Mouse (Mus musculus): ENCODE data around the gene Bcl2l13.
"Not testable (repeated sequence)": the region's sequence is repeated elsewhere in the genome, so short reads cannot be mapped to it uniquely, and the experiment has no call there.

Gene Bcl2l13

DNA sequence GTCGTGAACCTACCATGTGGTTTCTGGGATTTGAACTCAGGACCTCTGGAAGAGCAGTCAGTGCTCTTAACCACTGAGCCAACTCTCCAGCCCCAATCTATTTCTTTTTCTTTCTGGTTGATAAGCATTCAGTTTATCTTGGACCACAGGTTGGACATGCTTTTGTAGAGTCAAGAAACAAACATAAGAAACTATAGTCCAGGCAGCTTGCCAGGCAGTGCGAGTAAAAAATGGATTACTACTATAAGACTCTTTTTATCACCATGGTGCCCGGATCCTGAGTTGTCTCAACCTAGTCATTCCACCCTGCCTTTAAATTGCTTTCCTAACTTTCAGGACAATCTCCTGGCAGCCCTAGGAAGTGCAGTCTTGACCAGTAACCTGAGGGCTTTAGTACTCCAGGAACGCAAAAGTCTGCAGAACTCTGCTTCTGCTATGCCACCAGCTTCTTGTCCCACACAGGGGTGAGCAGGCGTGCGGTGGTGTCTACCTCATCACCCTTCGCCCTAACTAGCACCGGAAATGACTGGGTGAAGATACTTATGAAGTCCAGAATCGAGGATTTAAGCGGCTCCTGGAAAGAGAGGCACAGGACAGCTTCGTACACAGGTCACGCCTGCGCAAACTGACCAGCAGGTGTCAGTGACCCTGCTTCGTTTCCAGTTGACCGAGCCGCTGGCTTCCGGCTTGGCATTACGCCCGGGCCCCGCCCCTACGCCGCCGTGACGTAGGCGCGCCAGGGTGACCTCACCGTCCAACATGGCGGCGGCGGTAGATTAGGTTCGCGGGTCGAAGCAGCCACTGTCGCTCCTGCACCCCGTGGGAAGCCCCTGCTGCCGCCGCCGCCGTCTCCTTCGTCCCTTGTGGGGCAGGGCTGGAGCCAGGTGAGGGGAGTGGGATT lies at the start of gene Bcl2l13:
Gene Bcl2l13, plus strand, starts transcription at position 739 of the 901 bp plus-strand sequence.
- DNase-seq (ENCODE audit: low read depth, low spot score) = peak; percentile 91

DNA sequence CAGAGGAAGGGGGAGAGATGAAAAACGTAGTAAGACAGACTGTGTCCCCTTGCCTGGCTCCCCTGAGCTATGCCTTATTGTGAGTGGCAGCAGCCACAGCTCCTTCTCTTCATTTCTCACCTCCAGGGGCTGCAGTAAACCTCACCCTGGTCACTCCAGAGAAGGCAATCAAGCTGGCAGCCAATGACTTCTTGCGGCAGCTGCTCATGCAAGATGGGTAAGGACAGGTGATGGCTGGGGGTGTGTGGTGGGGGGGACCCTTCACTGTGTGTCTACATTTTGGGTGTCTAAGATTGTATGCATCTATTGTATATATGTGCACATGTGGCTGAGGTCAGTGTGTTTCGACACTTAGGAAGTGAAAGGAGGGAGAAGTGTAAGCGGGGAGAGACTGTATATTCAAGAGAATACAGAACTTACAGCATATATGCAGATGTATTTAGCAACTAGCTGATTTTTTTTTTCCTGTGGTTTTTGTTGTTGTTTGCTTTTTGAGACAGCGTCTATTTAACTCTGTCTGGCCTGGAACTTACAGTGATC lies 47.9 kb upstream of the Bcl2l13 start:
- DNase-seq (ENCODE audit: low read depth, low spot score) = no peak

DNA sequence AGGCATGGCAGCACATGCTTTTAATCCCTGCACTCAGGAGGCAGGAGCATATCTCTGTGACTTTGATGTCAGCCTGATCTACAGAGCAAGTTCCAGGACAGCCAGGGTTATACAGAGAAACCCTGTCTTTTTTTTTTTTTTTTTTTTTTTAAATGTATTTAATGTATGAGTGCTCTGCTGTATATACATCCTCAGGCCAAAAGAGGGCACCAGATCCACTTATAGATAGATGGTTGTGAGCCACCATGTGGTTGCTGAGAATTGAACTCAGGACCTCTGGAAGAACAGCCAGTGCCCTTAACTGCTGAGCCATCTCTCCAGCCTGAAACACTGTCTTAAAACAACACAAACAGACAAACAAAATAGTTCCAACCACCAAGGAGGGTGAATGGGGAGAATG lies 47.1 kb upstream of the Bcl2l13 start:
- peak; percentile 62 for DNase-seq (ENCODE audit: low read depth, low spot score)

DNA sequence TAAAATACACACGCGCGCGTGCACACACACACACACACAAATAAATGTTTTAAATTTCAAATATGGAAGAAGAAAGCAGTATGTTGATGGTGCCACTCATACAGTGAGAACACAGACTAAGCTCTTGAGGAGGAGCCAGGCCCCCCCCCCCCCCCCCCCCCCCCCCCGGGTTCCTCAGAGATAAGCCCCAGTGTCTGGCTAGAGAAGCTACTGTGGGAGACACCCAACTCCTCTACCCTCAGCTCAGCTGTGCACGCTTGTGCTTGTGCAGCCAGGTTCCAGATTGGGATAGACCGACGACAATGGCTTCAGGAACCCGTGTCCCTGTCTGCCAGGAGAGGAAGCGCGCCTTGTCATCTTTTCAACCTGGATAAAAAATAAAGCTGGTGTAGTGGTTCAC lies 45.9 kb upstream of the Bcl2l13 start:
- DNase-seq (ENCODE audit: low read depth, low spot score) = no peak

DNA sequence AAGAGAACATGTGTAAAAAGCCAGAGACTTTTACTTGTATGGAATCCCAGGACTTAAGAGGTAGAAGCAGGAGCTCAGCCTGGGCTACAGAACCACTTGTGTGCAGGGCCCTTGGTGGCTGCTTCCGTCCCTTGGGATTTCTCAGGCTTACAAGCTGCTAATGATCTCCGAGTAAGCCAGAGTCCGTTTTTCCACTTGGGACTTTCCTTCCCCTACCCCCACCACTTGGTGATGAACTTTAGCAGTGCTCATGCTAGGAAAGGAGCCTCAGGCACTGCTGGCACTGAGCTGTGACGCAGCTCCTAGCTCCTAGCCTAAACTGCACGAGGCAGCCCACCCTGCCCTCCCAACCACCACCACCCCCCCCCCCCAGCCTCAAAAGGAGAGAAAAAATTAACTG lies 45.3 kb upstream of the Bcl2l13 start:
- no peak for DNase-seq (ENCODE audit: low read depth, low spot score)

DNA sequence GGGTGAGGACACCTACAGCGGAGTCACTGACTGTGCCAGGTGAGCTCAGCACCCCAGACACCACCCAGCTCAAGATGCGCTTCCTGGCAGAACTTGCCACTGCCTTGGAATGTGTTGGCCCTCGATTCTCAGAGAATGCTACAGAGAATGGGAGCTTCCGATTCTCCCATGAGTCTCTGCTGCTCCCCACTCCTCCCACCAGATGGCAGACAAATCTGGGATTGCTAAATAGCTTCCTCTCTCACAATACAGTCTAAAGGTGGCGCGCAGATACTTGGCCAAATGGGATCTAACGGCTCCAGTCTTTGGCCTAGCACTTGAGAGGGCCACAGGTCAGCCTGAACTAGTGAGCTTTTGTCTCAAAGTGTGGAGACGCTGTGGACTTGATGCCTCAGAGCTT lies 43.1 kb upstream of the Bcl2l13 start:
- no peak for DNase-seq (ENCODE audit: low read depth, low spot score)

DNA sequence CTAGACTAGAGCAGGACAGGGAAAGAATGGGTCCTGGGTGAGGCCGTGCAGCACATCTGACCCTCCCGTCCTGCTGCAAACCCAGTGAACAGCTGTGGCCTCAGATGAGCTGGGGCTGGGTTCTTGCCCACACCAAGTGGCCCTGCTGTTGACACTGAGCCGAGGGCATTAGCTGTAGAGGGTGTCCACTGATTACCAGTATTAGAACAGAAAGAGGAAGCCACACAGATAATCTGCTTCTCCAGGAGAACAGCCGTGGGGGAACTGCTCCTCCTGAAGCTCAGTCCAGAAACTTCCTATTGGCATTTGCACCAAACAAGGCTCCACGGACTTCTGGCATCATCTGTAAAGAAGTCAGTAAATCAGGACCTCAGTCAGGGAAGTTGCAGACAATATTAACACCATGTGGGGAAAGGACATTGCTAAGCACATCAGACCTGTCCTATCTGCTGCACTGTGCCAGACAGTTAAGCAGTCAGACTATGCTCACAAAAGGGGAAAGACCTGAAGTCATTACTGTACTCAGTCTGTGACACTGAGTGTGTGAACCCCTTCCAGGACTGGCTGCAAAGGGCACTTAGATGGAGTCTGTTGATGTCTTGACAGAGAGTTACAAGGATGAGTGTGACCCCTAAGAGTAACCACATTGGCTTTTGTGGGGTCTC lies 40.5 kb upstream of the Bcl2l13 start:
- no peak for DNase-seq (ENCODE audit: low read depth, low spot score)

DNA sequence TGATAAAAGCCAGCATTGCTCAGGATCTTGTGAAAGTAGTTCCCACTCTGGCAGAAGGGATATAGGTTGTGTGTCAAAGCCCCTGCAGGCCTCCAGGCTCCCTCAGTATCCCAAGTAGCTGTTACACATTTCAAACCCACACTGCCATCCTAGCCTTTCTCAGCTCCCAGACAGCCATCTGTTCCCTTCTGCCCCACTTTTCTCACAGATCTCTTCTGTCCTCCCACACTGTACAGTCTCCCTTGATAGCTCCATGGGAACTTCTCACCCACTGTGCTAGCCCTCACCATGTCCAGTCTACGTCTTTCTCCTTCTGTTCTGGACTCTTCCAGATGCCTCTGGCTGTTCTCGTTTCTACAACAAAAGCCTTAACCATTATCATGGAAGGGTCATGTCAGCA lies 39.9 kb upstream of the Bcl2l13 start:
- no peak for DNase-seq (ENCODE audit: low read depth, low spot score)

DNA sequence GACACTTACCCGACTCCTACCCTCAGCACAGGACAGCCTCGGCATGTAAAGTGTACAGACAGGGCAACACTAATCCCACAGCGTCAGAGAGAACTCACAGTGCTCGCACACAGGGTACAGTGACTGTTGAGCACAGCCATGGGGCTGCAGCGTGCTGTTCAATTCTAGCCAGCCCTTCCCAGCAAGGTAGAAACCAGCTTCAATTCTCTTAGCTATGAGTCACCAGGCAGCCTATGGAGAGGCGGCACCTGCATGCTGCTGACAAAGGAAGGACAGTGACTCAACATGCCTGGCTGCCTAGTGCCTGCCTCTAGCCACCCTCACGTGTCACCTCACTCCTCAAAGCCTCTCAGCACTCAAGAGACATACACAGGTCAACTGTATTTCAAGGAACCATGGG lies 38.0 kb upstream of the Bcl2l13 start:
- no peak for DNase-seq (ENCODE audit: low read depth, low spot score)

DNA sequence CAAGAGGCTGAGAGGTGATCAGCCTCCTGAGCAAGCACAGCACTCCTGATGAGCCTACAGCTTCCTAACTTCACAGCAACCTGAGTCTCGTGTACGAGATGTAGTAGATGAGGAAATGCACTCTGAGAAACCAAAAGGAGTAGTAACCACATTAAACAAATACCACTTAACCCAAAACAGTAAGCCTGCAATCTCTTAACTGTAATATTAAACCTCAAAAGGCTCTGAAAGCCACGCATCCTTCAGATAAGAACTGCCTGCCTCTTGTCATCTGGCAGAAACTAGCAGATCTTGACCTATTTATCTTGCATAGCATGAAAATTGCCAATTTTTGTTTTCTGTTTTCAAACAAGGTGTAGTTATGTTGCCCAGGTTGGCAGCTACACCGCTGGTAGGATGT lies 37.1 kb upstream of the Bcl2l13 start:
- DNase-seq (ENCODE audit: low read depth, low spot score) = peak; percentile 28

DNA sequence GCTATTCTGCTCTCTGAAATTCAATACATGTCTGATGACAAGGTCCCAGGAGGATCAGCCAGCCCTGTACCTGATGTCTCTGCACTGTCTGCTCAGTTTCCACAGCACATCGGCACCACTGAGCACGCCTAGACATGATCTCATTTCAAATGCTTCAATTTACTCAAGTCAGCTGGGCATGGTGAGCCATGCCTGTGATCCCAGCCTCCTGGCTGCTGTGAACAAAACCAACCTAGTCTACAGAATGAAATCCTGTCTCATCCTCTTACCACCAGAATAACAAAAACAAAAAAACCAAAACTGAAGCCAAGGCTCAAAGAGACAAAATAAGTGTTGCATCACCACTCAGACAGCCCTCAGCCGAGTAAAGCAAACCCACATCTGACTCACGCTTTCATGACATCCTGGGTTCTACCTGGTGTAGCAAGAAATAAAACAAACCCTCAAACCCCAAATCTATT lies 36.4 kb upstream of the Bcl2l13 start:
- DNase-seq (ENCODE audit: low read depth, low spot score) = peak; percentile 57

DNA sequence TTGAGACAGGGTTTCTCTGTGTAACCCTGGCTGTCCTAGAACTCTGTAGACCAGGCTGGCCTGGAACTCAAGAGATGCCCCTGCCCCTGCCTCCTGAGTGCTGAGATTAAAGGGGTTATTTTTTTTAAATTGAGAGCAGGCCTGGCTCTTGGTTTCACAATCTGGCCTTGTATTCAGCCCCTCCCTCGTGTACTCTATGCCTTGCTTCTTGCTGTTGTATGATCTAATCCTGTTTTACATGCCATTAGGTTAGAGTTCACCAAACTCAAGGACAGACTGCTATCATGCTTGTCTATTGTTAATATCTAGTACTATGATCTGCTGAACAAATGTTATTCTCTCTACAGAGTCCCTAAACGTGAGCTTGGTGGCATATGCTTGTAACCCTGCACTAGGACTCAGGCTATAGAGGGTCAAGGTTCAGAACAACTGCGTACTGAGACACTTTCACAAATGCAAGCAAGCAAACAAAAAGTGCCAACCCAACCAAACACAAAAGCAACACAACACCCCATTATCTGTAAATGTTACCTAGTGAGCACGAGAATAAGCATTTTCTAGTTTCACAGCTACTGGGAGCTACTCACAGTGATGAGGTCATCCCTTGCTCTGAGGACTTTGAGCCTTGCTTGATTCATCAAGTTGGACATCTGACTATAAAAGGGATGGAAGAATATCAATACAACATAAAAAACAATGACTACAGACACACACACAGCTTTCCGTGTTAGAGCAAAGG lies 28.8 kb upstream of the Bcl2l13 start:
- DNase-seq (ENCODE audit: low read depth, low spot score) = no peak

DNA sequence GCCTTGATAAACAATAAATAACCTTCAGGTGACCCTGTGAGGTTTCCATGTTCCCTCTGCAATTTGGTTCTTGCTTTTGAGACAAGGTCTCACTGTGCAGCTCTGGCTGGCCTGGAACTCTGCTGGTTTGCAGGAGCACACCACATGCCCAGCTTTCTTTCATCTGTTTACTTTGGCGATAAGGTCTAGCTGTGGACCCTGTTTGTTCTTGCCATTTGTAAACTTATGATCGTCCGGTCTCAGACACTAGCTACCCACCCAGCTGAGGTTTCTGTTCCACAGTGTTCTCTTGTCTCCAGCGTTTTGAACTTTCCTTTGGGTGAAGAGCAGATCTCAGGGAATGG lies 28.3 kb upstream of the Bcl2l13 start:
- no peak for DNase-seq (ENCODE audit: low read depth, low spot score)

DNA sequence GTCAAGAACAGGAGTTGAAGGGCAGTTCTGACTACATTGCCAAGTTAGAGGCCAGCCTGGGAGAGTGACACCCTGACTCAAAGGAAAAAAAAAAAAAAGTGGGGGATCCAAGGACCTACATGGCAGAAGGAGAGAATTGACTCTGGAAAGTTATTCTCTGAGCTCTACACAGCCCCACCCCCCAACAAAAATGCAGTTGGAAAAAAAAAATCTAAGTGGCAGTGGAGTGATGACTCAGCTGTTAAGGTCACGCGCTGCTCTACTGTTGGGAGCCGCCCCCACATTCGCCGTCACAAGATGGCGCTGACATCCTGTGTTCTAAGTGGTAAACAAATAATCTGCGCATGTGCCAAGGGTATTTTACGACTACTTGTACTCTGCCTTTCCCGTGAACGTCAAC lies 24.0 kb upstream of the Bcl2l13 start:
- DNase-seq (ENCODE audit: low read depth, low spot score) = not testable (repeated sequence)

DNA sequence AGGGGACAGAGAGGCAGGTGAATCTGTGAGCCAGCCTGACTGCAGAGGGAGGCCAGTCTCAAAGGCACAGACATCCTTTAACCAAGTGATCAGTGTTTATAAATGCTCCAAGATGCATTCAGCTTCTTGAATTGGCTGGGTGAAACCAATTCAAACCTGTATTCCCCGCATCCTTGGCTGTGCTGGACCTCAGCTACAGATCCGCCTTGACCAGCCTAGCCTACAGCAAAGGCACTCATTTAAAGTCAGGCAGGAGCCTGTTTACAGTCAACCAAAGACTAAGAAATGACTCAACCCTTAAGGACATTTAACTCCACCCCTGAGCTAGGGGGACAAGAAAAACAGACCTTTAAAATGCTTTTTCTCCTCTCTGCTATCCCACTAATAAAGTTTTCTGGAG lies 16.7 kb upstream of the Bcl2l13 start:
- no peak for DNase-seq (ENCODE audit: low read depth, low spot score)

DNA sequence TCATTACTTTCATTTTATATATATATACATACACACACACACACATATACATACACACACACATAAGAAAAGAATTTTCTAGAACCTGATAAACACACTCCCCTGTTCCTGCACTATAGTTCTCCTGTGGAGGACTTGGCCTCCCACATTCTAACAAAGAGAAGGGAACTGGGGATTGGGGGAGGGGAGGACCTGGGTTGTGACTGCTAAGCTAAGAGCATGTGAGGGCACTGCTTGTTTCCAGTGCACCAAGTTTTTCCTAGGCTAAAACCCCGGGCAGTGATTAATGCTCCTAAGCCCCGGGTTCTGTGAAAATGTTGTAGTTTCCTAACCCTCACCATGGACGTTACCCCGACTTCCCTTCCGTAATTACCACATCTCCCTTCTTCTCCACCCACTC lies 15.9 kb upstream of the Bcl2l13 start:
- no peak for DNase-seq (ENCODE audit: low read depth, low spot score)

DNA sequence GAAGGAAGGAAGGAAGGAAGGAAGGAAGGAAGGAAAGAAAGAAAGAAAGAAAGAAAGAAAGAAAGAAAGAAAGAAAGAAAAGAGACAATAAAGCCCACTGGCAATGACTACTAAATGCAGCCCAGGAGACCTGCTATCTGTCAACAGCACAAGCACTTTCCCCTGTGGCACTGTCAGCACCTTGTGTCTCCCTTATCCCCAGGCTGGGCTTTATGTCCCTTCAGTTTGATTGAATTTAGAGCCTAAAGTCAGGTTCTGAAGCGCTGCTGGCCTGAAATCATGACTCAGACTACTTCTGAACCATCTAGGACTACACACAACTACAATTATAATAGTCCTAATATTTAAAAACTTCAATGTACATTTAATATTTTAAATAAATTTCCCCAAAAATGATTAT lies 15.1 kb upstream of the Bcl2l13 start:
- no peak for DNase-seq (ENCODE audit: low read depth, low spot score)

DNA sequence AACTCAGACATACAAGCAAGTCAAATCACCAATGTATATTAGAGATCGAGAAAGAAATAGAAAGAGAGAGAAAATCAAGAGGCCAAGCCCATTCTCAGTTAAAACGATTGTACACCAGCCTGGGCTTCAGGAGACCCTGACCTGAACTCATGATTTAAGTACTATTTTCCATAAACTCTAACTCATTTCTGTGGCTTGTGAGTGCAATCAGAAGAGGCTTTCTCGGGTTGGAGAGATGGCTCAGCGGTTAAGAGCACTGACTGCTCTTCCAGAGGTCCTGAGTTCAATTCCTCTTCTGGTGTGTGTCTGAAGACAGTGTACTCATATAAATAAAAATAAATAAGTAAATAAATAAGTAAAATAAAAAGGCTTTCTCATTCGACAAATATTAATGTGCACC lies 14.3 kb upstream of the Bcl2l13 start:
- no peak for DNase-seq (ENCODE audit: low read depth, low spot score)

DNA sequence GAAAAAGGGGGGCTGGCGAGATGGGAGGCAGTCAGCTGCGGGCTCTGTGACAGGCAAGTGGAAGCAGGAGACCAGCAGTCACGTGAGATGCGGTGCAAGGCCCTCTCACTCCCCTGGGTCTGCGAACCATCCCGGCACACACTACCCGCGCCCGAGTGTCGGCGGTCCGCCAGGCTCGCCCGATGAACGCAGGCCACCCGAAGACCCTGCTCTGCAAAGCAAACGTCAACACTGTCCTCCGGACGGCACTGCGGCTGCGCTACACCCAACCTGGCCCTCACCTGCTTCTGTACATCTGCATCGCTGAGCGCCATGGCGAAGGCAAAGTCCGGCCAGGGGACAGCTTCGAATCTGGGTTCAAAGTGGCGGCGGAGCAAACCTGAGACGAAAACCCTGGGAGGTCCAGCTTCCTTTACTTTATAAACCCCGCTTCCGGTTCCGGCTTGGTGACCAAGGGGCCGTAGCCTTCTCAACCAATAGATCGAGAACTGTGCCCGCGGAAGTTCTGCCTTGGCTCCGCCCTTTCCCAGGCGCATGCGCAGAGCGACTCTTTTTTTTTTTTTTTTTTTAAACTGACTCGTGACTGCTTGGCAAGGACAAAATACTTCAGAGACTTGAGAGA lies 13.6 kb upstream of the Bcl2l13 start, which contains the start of gene Atp6v1e1:
Gene Atp6v1e1, minus strand, starts transcription at position 487 of the 622 bp plus-strand sequence.
- peak; percentile 96 for DNase-seq (ENCODE audit: low read depth, low spot score)

DNA sequence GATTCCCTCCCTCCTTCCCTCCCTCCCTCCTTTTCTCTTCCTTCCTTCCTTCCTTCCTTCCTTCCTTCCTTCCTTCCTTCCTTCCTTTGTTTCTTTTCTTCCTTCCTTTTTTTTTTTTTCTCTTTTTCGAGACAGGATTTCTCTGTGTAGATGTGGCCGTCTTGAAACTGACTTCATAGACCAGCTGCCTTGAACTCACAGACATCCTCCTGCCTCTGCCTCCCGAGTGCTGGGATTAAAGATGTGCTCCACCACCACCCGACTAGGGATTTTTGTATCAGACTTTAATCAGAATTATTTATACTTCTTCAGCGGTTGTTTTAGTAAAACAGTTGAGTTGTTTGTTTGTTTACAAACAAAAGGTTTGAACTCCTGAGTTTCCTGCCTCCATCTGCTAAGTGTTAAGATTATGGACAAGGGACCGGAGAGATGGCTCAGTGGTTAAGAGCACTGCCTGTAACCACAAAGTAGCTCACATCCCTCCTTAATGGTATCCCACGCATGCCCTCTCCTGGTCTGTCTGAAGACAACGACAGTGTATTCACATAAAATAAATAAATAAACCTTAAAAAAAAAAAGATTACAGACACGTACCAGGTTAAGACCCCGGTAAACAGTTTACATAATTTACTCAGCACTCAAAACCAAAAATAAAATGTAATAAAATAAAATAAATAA lies 12.9 kb upstream of the Bcl2l13 start:
- peak; percentile 33 for DNase-seq (ENCODE audit: low read depth, low spot score)

DNA sequence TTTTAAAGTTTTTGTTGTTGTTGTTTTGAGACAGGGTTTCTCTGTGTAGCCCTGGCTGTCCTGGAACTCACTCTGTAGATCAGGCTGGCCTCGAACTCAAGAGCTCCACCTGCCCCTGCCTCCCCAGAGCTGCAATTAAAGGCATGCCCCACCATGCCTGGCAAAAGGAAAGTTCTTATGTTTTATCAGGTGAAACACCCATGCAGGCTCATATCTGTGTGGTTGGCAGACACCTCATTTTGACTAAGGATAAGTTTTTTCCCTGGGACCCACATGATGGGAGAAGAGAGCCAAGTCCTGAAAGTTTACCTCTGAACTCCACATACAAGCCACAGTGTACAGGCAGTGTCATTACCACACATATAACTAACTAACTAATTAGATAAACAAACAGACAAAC lies 6.0 kb upstream of the Bcl2l13 start:
- DNase-seq (ENCODE audit: low read depth, low spot score) = no peak
